Mouse (Mus musculus): ENCODE data around the gene Tbc1d8. TPM values are rescaled to one million over a fixed set of nuclear protein-coding genes. Genes with fewer than 3 reads are reported as not detected.

Gene Tbc1d8
- polyA plus RNA-seq, 1 experiment from 2014 or later: 4.2 TPM

DNA sequence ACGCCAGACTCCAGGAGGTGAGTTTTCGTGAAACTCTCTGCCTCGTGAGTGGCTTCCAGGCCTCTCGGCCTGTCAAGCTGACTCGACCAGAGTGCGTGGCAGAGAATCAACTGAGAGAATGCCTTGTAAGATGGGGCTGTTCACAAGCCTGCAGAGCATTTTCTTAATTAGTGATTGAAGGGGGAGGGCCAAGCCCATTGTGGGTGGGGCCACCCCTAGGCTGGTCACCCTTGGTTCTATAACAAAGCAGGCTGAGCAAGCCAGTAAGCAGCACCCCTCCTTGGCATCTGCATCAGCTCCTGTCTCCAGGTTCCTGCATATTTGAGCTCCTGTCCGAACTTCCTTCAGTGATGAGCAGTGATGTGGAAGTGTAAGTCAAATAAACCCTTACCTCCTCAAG, 42.8 kb upstream of the Tbc1d8 start:
- Histone ChIP-seq H3K4me3 (ENCODE audit: low read depth, low read length) (no peak overlapping the region), H3K4me1 (replicated peaks; ENCODE audit: control insufficient read depth, insufficient read depth, low read length) (no peaks in the 10 kb centered on the region), H3K36me3 (ENCODE audit: control insufficient read depth, insufficient read depth) (no peaks in the 10 kb centered on the region), H3K27me3 (replicated peaks; ENCODE audit: control insufficient read depth, insufficient read depth, low read length) (no peaks in the 10 kb centered on the region), H3K9me3 (ENCODE audit: control insufficient read depth) (no peaks in the 10 kb centered on the region), H3K4me2 (replicated peaks; ENCODE audit: low read depth) (no peak overlapping the region), H3K27ac (ENCODE audit: low read depth, low read length) (no peak overlapping the region), H3K9ac (ENCODE audit: low read depth, low read length) (no peak overlapping the region)
- WGBS: 90% methylated on average over 7 of the region's 7 CpGs
- TF ChIP-seq CTCF (IDR thresholded peaks at IDR 0.05; ENCODE audit: low read depth): no peak
- no peak for ATAC-seq

DNA sequence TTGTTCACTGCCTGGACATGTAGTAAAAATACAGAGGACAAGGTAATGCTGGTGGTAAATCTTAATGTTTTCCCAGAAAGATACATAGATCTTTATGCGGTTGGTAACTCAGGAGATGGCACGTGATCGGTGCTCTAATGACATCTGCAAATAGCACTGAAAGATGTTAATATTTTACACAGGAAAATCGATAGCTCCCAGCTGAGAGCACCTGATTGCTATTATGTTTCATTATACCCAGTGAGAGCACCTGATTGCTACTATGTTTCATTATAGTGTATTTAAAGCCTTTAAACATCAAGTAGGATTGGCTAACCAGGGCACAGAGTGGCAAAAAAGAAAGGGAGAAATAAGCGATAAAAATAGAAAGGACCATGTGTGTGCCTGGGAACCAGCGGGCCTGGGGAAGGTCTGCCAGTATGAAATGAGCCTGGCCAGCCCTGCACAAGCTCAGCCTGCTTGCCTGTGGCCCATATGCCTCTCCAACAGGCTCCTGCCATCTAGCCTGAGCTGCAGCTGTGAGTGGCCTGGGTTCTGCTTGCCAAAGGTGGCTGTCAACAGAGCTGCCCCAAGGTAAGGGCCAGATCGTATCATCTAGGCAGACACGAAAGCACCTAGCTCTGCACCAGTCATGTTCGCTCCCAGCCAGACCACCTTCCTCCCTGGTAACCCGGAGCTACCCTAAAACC, 36.9 kb upstream of the Tbc1d8 start:
- no peaks in the 10 kb centered on the region for H3K9me3 ChIP-seq (ENCODE audit: control insufficient read depth)
- H3K27ac ChIP-seq (ENCODE audit: low read depth, low read length): no peak overlapping the region
- TF ChIP-seq CTCF (IDR thresholded peaks at IDR 0.05; ENCODE audit: low read depth): no peak
- ATAC-seq: peak; percentile 74
- no peak overlapping the region for H3K4me3 ChIP-seq (ENCODE audit: low read depth, low read length)
- no peaks in the 10 kb centered on the region for H3K27me3 ChIP-seq (replicated peaks; ENCODE audit: control insufficient read depth, insufficient read depth, low read length)
- H3K9ac ChIP-seq (ENCODE audit: low read depth, low read length): no peak overlapping the region
- peak overlapping the region; percentile 30; the same call in 1 of the 2 replicates for H3K4me2 ChIP-seq (replicated peaks; ENCODE audit: low read depth)
- WGBS: 60% methylated on average over 10 of the region's 10 CpGs
- H3K36me3 ChIP-seq (ENCODE audit: control insufficient read depth, insufficient read depth): no peaks in the 10 kb centered on the region
- H3K4me1 ChIP-seq (replicated peaks; ENCODE audit: control insufficient read depth, insufficient read depth, low read length): no peaks in the 10 kb centered on the region

GRCm38 (mm10) chr1:39512183-39512582, 33.6 kb upstream of the Tbc1d8 start:
- no peak overlapping the region for H3K4me3 ChIP-seq (ENCODE audit: low read depth, low read length)
- H3K36me3 ChIP-seq (ENCODE audit: control insufficient read depth, insufficient read depth): no peaks in the 10 kb centered on the region
- no peaks in the 10 kb centered on the region for H3K27me3 ChIP-seq (replicated peaks; ENCODE audit: control insufficient read depth, insufficient read depth, low read length)
- H3K4me1 ChIP-seq (replicated peaks; ENCODE audit: control insufficient read depth, insufficient read depth, low read length): no peaks in the 10 kb centered on the region
- no peak for ATAC-seq
- no peak overlapping the region for H3K27ac ChIP-seq (ENCODE audit: low read depth, low read length)
- TF ChIP-seq CTCF (IDR thresholded peaks at IDR 0.05; ENCODE audit: low read depth): no peak
- H3K9ac ChIP-seq (ENCODE audit: low read depth, low read length): no peak overlapping the region
- WGBS: 68% methylated on average over 1 of the region's 1 CpGs
- H3K4me2 ChIP-seq (replicated peaks; ENCODE audit: low read depth): no peak overlapping the region
- H3K9me3 ChIP-seq (ENCODE audit: control insufficient read depth): no peaks in the 10 kb centered on the region

DNA sequence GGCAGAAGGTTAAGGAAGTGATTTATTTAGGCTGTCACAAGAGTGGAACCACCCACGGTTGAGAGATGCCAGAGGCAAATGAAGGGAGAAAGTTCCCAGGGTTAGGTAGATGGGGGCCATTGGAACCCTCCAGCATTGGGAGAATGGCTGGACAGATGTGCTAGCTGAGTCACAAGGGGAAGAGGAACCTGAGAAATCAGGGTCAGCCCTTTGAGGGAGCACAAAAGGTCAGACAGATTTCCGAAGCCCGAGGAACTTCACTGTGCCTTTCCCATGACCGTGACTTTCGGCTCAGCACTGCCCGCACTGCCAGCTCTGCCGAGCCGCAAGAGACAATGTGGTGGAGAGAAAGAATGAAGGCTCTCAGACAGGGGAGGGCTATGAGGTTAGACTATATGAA, 33.2 kb upstream of the Tbc1d8 start:
- Histone ChIP-seq H3K27ac (ENCODE audit: low read depth, low read length) (no peak overlapping the region), H3K9me3 (ENCODE audit: control insufficient read depth) (no peaks in the 10 kb centered on the region), H3K4me1 (replicated peaks; ENCODE audit: control insufficient read depth, insufficient read depth, low read length) (no peaks in the 10 kb centered on the region), H3K9ac (ENCODE audit: low read depth, low read length) (no peak overlapping the region), H3K4me3 (ENCODE audit: low read depth, low read length) (no peak overlapping the region), H3K4me2 (replicated peaks; ENCODE audit: low read depth) (no peak overlapping the region), H3K36me3 (ENCODE audit: control insufficient read depth, insufficient read depth) (no peaks in the 10 kb centered on the region), H3K27me3 (replicated peaks; ENCODE audit: control insufficient read depth, insufficient read depth, low read length) (no peaks in the 10 kb centered on the region)
- no peak for TF ChIP-seq CTCF (IDR thresholded peaks at IDR 0.05; ENCODE audit: low read depth)
- no peak for ATAC-seq
- 76% methylated on average over 8 of the region's 8 CpGs for WGBS

DNA sequence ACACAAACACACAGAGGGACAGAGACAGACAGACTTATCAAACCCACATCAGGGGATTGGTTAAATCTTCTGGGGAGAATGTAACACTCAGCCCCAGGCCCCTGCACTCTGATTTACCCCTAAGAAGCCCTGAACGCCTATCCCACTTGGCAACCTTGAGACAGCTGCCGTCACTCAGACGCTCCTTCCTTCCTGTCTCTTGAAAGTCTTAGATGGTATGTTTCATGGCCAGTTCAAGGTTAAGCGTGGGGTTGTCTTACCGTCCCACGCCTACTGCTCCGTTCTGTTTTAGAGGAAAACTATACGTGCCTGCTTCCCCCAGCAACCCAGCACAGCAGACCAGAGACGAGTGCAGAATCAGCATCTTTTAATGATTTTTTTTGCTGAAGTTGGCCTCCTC, 27.0 kb upstream of the Tbc1d8 start:
- ATAC-seq: no peak
- 66% methylated on average over 9 of the region's 9 CpGs for WGBS
- Histone ChIP-seq H3K4me3 (ENCODE audit: low read depth, low read length) (no peak overlapping the region), H3K27ac (ENCODE audit: low read depth, low read length) (no peak overlapping the region), H3K9ac (ENCODE audit: low read depth, low read length) (no peak overlapping the region), H3K36me3 (ENCODE audit: control insufficient read depth, insufficient read depth) (no peaks in the 10 kb centered on the region), H3K4me1 (replicated peaks; ENCODE audit: control insufficient read depth, insufficient read depth, low read length) (no peaks in the 10 kb centered on the region), H3K9me3 (ENCODE audit: control insufficient read depth) (no peaks in the 10 kb centered on the region), H3K4me2 (replicated peaks; ENCODE audit: low read depth) (no peak overlapping the region), H3K27me3 (replicated peaks; ENCODE audit: control insufficient read depth, insufficient read depth, low read length) (no peaks in the 10 kb centered on the region)
- TF ChIP-seq CTCF (IDR thresholded peaks at IDR 0.05; ENCODE audit: low read depth): no peak

DNA sequence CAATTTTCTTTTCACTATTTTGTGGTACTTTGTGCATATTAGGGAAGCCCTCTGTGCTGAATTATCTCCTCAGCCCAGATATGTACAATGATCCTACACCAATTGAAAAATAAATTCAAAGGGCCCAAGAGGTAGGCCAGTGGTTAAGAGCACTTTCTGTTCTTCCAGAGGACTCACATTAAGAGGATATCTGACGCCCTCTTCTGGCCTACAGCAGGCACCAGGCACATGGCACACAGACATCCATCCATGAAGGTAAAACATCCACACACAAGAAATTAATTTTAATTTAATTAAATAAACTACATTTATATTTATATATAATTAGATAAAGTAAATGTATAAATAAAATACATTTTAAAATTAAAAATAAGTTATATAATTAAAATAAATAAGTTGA, 25.7 kb upstream of the Tbc1d8 start:
- Histone ChIP-seq H3K36me3 (ENCODE audit: control insufficient read depth, insufficient read depth) (no peaks in the 10 kb centered on the region), H3K27me3 (replicated peaks; ENCODE audit: control insufficient read depth, insufficient read depth, low read length) (no peaks in the 10 kb centered on the region), H3K4me1 (replicated peaks; ENCODE audit: control insufficient read depth, insufficient read depth, low read length) (no peaks in the 10 kb centered on the region), H3K4me3 (ENCODE audit: low read depth, low read length) (no peak overlapping the region), H3K4me2 (replicated peaks; ENCODE audit: low read depth) (no peak overlapping the region), H3K9me3 (ENCODE audit: control insufficient read depth) (no peaks in the 10 kb centered on the region), H3K9ac (ENCODE audit: low read depth, low read length) (no peak overlapping the region), H3K27ac (ENCODE audit: low read depth, low read length) (no peak overlapping the region)
- WGBS: 17% methylated on average over 1 of the region's 1 CpGs
- ATAC-seq: no peak
- peak; percentile 68 for TF ChIP-seq CTCF (IDR thresholded peaks at IDR 0.05; ENCODE audit: low read depth)
